Mouse (Mus musculus): ENCODE measurements around the gene Suclg2. TPM values are rescaled to one million over a fixed set of nuclear protein-coding genes. Genes with fewer than 3 reads are reported as not detected.

The Suclg2 gene
- polyA plus RNA-seq, 1 experiment, result 9.0 TPM

- WGBS, result 85% methylated on average over 6 of the region's 6 CpGs
- DNase-seq, result no peak
- no peak overlapping the region for H3K4me3 ChIP-seq (replicated peaks; ENCODE audit: extremely low read depth, low read depth, low read length)
- TF ChIP-seq CTCF (IDR thresholded peaks at IDR 0.05; ENCODE audit: insufficient read depth, low read length) (no peak), POLR2A (IDR thresholded peaks at IDR 0.05; ENCODE audit: borderline replicate concordance, extremely low read depth, low read depth, low read length) (no peak)
- H3K4me1 ChIP-seq (ENCODE audit: control insufficient read depth, insufficient read depth, low read length), result no peaks in the 10 kb centered on the region
Observed at GRCm38 (mm10) chr6:95587108-95587796, 131.3 kb downstream of the Suclg2 start.

- 74% methylated on average over 3 of the region's 3 CpGs for WGBS
- no peak overlapping the region for H3K4me3 ChIP-seq (replicated peaks; ENCODE audit: extremely low read depth, low read depth, low read length)
- no peak for TF ChIP-seq CTCF (IDR thresholded peaks at IDR 0.05; ENCODE audit: insufficient read depth, low read length)
- no peak for TF ChIP-seq POLR2A (IDR thresholded peaks at IDR 0.05; ENCODE audit: borderline replicate concordance, extremely low read depth, low read depth, low read length)
Observed at GRCm38 (mm10) chr6:95581893-95582292, 136.7 kb downstream of the Suclg2 start.

DNA sequence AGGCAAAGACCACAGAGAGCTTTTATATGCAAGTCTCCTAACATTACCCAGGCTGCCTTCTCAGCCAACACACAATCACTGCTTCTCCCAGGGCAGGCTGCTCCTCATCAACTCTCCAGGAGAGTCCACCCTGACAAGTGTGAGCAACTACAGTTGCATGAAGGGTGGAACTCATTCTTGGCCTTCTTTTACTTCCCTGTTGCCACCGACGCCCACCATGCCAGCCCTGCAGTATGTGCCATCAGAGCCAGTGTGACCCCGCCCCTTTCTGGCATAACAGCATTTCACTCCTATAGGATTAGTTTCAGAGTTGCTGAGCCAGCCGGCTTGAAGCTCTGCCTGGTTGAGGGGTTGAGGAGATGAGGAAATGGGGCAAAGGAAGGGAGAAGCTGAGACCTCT lies 138.8 kb downstream of the Suclg2 start:
- TF ChIP-seq CTCF (IDR thresholded peaks at IDR 0.05; ENCODE audit: insufficient read depth, low read length) (no peak), POLR2A (IDR thresholded peaks at IDR 0.05; ENCODE audit: borderline replicate concordance, extremely low read depth, low read depth, low read length) (no peak)
- Histone ChIP-seq H3K4me1 (ENCODE audit: control insufficient read depth, insufficient read depth, low read length) (no peaks in the 10 kb centered on the region), H3K4me3 (replicated peaks; ENCODE audit: extremely low read depth, low read depth, low read length) (no peak overlapping the region)
- 68% methylated on average over 4 of the region's 4 CpGs for WGBS
- DNase-seq, result no peak

More at GRCm38 (mm10) chr6:95581893-95582292, 136.7 kb downstream of the Suclg2 start:
- no peaks in the 10 kb centered on the region for H3K4me1 ChIP-seq (ENCODE audit: control insufficient read depth, insufficient read depth, low read length)
- no peak for DNase-seq

DNA sequence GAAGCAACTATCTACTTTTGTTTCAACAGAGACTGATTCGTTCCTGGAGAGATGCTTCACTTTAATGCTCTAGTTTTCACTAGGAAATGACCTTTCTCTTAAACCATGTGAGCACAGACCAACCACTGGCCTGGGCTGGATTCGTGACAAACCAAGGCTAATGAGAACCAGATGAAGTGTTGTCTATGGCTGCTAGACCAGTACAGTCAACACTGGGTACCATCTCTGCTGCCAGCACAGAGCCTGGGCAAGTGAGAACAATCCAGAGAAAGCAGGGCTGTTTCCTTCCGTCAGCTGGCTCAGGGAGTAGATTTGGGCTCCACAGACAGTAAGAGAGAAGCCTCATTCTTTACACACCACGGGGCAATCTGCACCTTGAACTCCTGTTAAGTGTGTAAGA lies 143.1 kb downstream of the Suclg2 start:
- H3K4me3 ChIP-seq (replicated peaks; ENCODE audit: extremely low read depth, low read depth, low read length), result no peak overlapping the region
- DNase-seq, result no peak
- TF ChIP-seq CTCF (IDR thresholded peaks at IDR 0.05; ENCODE audit: insufficient read depth, low read length), result no peak
- no peaks in the 10 kb centered on the region for H3K4me1 ChIP-seq (ENCODE audit: control insufficient read depth, insufficient read depth, low read length)
- 71% methylated on average over 4 of the region's 4 CpGs for WGBS

GRCm38 (mm10) chr6:95574867-95575266 lies 143.7 kb downstream of the Suclg2 start:
- TF ChIP-seq POLR2A (IDR thresholded peaks at IDR 0.05; ENCODE audit: borderline replicate concordance, extremely low read depth, low read depth, low read length) (no peak), CTCF (IDR thresholded peaks at IDR 0.05; ENCODE audit: insufficient read depth, low read length) (no peak)
- no peak for DNase-seq
- WGBS, result 83% methylated on average over 3 of the region's 3 CpGs
- Histone ChIP-seq H3K4me3 (replicated peaks; ENCODE audit: extremely low read depth, low read depth, low read length) (no peak overlapping the region), H3K4me1 (ENCODE audit: control insufficient read depth, insufficient read depth, low read length) (no peaks in the 10 kb centered on the region)

GRCm38 (mm10) chr6:95574389-95574788 lies 144.2 kb downstream of the Suclg2 start:
- Histone ChIP-seq H3K4me1 (ENCODE audit: control insufficient read depth, insufficient read depth, low read length) (no peaks in the 10 kb centered on the region), H3K4me3 (replicated peaks; ENCODE audit: extremely low read depth, low read depth, low read length) (no peak overlapping the region)
- 72% methylated on average over 4 of the region's 4 CpGs for WGBS
- DNase-seq, result no peak
- TF ChIP-seq POLR2A (IDR thresholded peaks at IDR 0.05; ENCODE audit: borderline replicate concordance, extremely low read depth, low read depth, low read length) (no peak), CTCF (IDR thresholded peaks at IDR 0.05; ENCODE audit: insufficient read depth, low read length) (no peak)

DNA sequence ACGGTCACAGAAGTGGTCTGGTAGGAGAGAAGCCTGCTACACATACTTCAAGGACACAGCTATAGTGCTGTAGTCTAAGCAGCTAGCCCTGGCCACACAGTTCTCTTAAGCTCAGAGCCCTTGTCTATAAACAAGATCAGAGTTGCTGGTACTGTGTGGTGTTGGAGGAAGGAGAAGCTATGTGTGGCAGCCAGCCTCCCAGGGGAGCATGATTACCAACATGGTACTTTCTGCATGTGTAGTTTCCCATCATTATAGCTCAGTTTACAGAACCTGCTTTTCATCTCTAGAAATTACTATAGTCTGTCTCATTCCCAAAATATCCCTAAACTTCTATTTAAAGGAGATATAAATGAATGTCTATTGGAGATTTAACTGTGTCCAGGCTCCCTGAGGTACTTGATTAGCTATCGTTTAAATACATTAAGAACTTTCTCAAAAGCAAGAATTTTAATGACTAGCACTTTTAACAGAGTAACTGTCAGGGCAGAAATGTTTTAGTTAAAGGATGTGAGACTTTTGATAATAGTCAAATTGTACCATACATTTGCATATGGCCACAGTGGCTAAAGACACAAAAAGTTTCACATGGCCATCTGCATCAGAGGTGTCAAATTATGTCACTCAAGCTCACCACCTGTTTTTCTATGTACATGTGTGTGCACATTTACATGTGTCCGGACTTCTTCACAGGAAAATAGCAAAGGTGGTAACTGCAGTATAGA lies 145.4 kb downstream of the Suclg2 start:
- TF ChIP-seq CTCF (IDR thresholded peaks at IDR 0.05; ENCODE audit: insufficient read depth, low read length), result no peak
- no peak for TF ChIP-seq POLR2A (IDR thresholded peaks at IDR 0.05; ENCODE audit: borderline replicate concordance, extremely low read depth, low read depth, low read length)
- H3K4me1 ChIP-seq (ENCODE audit: control insufficient read depth, insufficient read depth, low read length), result no peaks in the 10 kb centered on the region
- WGBS, result 91% methylated on average over 3 of the region's 3 CpGs
- DNase-seq, result no peak
- no peak overlapping the region for H3K4me3 ChIP-seq (replicated peaks; ENCODE audit: extremely low read depth, low read depth, low read length)

- no peaks in the 10 kb centered on the region for H3K4me1 ChIP-seq (ENCODE audit: control insufficient read depth, insufficient read depth, low read length)
- no peak for DNase-seq
- TF ChIP-seq CTCF (IDR thresholded peaks at IDR 0.05; ENCODE audit: insufficient read depth, low read length) (no peak), POLR2A (IDR thresholded peaks at IDR 0.05; ENCODE audit: borderline replicate concordance, extremely low read depth, low read depth, low read length) (no peak)
- no peak overlapping the region for H3K4me3 ChIP-seq (replicated peaks; ENCODE audit: extremely low read depth, low read depth, low read length)
- 96% methylated on average over 3 of the region's 3 CpGs for WGBS
Observed at GRCm38 (mm10) chr6:95571620-95572019, 147.0 kb downstream of the Suclg2 start.

DNA sequence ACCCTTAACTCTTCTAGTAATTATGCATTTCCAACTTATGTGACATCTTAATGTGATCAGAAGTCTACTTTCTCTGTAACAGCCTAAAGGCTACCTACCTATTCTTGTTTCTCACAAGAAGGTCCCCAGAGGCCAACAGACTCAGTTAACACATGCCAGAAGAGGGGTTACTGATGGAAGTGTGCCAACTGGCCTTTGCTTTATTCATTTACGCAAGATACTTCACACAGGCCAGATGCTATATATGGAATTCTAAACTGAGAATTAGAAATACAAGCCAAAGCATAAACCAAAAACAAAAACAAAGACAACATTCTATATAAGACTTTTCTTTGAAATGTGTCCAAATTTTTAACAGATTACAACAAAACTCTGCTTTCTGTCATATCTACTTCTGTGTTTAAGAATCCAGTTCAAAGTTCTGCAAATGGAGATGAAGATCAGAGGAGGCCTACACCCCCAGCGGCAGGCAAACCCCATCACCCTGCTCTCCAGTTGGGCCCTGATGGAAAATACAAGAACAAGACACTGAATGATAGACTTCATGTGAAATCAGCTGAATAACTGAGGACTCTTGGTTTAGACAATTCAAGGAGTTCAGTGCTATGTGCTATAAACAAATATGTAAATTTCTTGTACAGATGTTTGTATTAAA lies 155.1 kb downstream of the Suclg2 start:
- WGBS, result 85% methylated on average over 2 of the region's 2 CpGs
- no peak for DNase-seq
- no peak for TF ChIP-seq CTCF (IDR thresholded peaks at IDR 0.05; ENCODE audit: insufficient read depth, low read length)
- no peak for TF ChIP-seq POLR2A (IDR thresholded peaks at IDR 0.05; ENCODE audit: borderline replicate concordance, extremely low read depth, low read depth, low read length)
- Histone ChIP-seq H3K4me3 (replicated peaks; ENCODE audit: extremely low read depth, low read depth, low read length) (no peak overlapping the region), H3K4me1 (ENCODE audit: control insufficient read depth, insufficient read depth, low read length) (no peaks in the 10 kb centered on the region)
